Comparison of ENCODE assay signal across 13 mouse cellular contexts in the genomic region with DNA sequence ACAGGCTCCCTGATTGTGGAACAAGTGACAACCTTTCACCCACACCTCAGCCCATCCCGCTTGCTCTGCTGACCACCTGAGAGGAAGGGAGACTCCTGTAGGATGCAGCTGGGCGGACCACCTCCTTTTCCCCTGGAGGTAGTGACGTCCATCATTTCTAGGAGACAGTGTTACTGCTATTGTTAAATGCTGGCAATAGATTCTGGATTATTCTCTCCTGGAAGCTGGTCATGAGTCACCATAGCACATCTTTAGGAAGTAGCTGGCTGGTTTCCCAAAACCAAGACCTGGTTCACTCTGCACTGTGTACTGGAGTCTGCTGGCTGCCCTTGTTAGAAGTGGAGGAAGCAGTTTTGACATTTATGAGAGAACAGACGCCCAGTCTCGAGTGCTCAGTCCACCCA.
DNase-seq lines count a peak whose midpoint lies in the region; ATAC-seq and TF ChIP-seq lines count a peak whose summit lies in the region.
"Had no signal": no experiment of that assay in that cellular context is flagged by ENCODE, and none has a peak within 500 bp of the region (broad histone marks: within the 10 kb centered on the region; RNA-seq: fewer than 3 reads in every experiment).

No protein-coding gene starts in this region.

- WGBS in lung, embryonic 14.5 days, result 52% methylated on average over 5 of the region's 5 CpGs
- WGBS in heart, embryonic 10.5 days, result 59% methylated on average over 5 of the region's 5 CpGs
- WGBS in kidney, embryonic 15.5 days, result 54% methylated on average over 5 of the region's 5 CpGs
- 85% methylated on average over 5 of the region's 5 CpGs for WGBS in neural tube, embryonic 15.5 days

- no peaks in the 10 kb centered on the region for H3K36me3 ChIP-seq in lung, embryonic 14.5 days (ENCODE audit: insufficient read depth)
- no peaks in the 10 kb centered on the region for H3K36me3 ChIP-seq in heart, embryonic 10.5 days
- H3K36me3 ChIP-seq in kidney, embryonic 15.5 days, result no peaks in the 10 kb centered on the region
- H3K36me3 ChIP-seq in neural tube, embryonic 15.5 days, result no peaks in the 10 kb centered on the region
- H3K36me3 ChIP-seq: neural tube, embryonic 12.5 days had no signal

- no peaks in the 10 kb centered on the region for H3K9me3 ChIP-seq in lung, embryonic 14.5 days (ENCODE audit: low read depth, low read length)
- H3K9me3 ChIP-seq in heart, embryonic 10.5 days, result no peaks in the 10 kb centered on the region
- H3K9me3 ChIP-seq in kidney, embryonic 15.5 days (replicated peaks), result no peaks in the 10 kb centered on the region
- no peaks in the 10 kb centered on the region for H3K9me3 ChIP-seq in neural tube, embryonic 15.5 days (replicated peaks)
- H3K9me3 ChIP-seq: neural tube, embryonic 12.5 days had no signal

- peak; percentile 55 for DNase-seq in lung, embryonic 14.5 days
- DNase-seq in lung, postnatal 14 days, result no peak
- peak; percentile 70 for DNase-seq in heart, embryonic 10.5 days (ENCODE audit: low spot score)
- peak; percentile 42 for DNase-seq in lung, postnatal 36 days
- no peak for DNase-seq in right cerebral cortex, adult 2 months (ENCODE audit: low spot score in 2 of 2)
- DNase-seq in ovary, postnatal 10 days (ENCODE audit: low spot score), result no peak
- DNase-seq: gastrocnemius, postnatal 36 days; spleen, adult 18-20 months; thymus, postnatal 36 days had no signal

- no peaks in the 10 kb centered on the region for H3K27me3 ChIP-seq in lung, embryonic 14.5 days (ENCODE audit: insufficient read depth, low read length)
- H3K27me3 ChIP-seq in heart, embryonic 10.5 days (ENCODE audit: insufficient read depth, poor library complexity, severe bottlenecking), result no peaks in the 10 kb centered on the region
- no peaks in the 10 kb centered on the region for H3K27me3 ChIP-seq in kidney, embryonic 15.5 days
- H3K27me3 ChIP-seq in neural tube, embryonic 15.5 days (replicated peaks), result no peaks in the 10 kb centered on the region
- H3K27me3 ChIP-seq: neural tube, embryonic 12.5 days had no signal

- peaks cover 24% of the 10 kb centered on the region for H3K4me1 ChIP-seq in lung, embryonic 14.5 days (ENCODE audit: insufficient read depth)
- peaks cover 59% of the 10 kb centered on the region for H3K4me1 ChIP-seq in heart, embryonic 10.5 days
- H3K4me1 ChIP-seq in kidney, embryonic 15.5 days, result peaks cover 44% of the 10 kb centered on the region
- peaks cover 23% of the 10 kb centered on the region for H3K4me1 ChIP-seq in neural tube, embryonic 15.5 days

- TF ChIP-seq CTCF in lung, embryonic 14.5 days (IDR thresholded peaks at IDR 0.05; ENCODE audit: low read depth), result no peak

- no peak overlapping the region for H3K4me3 ChIP-seq in lung, embryonic 14.5 days (ENCODE audit: low read depth, low read length)
- no peak overlapping the region for H3K4me3 ChIP-seq in heart, embryonic 10.5 days
- H3K4me3 ChIP-seq in kidney, embryonic 15.5 days (replicated peaks), result no peak overlapping the region
- H3K4me3 ChIP-seq in neural tube, embryonic 15.5 days (replicated peaks), result no peak overlapping the region
- H3K4me3 ChIP-seq: megakaryocyte, embryonic 14.5 days; neural tube, embryonic 12.5 days had no signal

- no peak for ATAC-seq in lung, embryonic 14.5 days (ENCODE audit: insufficient read depth)
- ATAC-seq in kidney, embryonic 15.5 days (replicated peaks; ENCODE audit: low FRiP score), result no peak
- ATAC-seq in neural tube, embryonic 15.5 days (ENCODE audit: low FRiP score), result no peak

- H3K4me2 ChIP-seq in lung, embryonic 14.5 days, result no peak overlapping the region
- H3K4me2 ChIP-seq in kidney, embryonic 15.5 days, result no peak overlapping the region
- no peak overlapping the region for H3K4me2 ChIP-seq in neural tube, embryonic 15.5 days
- H3K4me2 ChIP-seq: neural tube, embryonic 12.5 days had no signal

- no peak overlapping the region for H3K9ac ChIP-seq in lung, embryonic 14.5 days
- no peak overlapping the region for H3K9ac ChIP-seq in kidney, embryonic 15.5 days
- H3K9ac ChIP-seq in neural tube, embryonic 15.5 days (replicated peaks), result no peak overlapping the region
- H3K9ac ChIP-seq: neural tube, embryonic 12.5 days had no signal

- no peak overlapping the region for H3K27ac ChIP-seq in lung, embryonic 14.5 days (ENCODE audit: low read depth)
- no peak overlapping the region for H3K27ac ChIP-seq in heart, embryonic 10.5 days
- peak overlapping the region; percentile 28; the same call in 1 of the 2 replicates for H3K27ac ChIP-seq in kidney, embryonic 15.5 days
- H3K27ac ChIP-seq in neural tube, embryonic 15.5 days (replicated peaks), result no peak overlapping the region
- H3K27ac ChIP-seq: neural tube, embryonic 12.5 days had no signal

Comparison
In these comparisons a context has a peak if more than half of its experiments do, and no peak if none do; other contexts are left out.
1. DNase-seq: peak in lung, embryonic 14.5 days (single experiment), heart, embryonic 10.5 days (single experiment) and lung, postnatal 36 days (single experiment); none in lung, postnatal 14 days (single experiment), right cerebral cortex, adult 2 months (0 of 2) and ovary, postnatal 10 days (single experiment).